Mouse (Mus musculus) gastrocnemius, adult 2 months (tissue): Measurements from ENCODE around the gene Sel1l. TPM values are rescaled to one million over a fixed set of nuclear protein-coding genes. Genes with fewer than 3 reads are reported as not detected.

Source experiments
- DNase-seq: peaks from one replicate; pipeline ENCODE4 v3.0.0; 2022
- H3K27ac ChIP-seq: fragments of 200-600 bp; 2 replicates; pipeline ENCODE4 v1.8.1; 2022; ENCODE audit warnings: mild to moderate bottlenecking
- H3K4me3 ChIP-seq: fragments of 200-600 bp; 2 replicates; pipeline ENCODE4 v1.8.1; 2022; ENCODE audit warnings: mild to moderate bottlenecking, moderate library complexity
- CTCF ChIP-seq: fragments of 200-600 bp; IDR thresholded peaks from 2 replicates; pipeline ENCODE4 v1.8.1; 2022; ENCODE audit warnings: antibody characterized with exemption, mild to moderate bottlenecking, moderate library complexity
- intact Hi-C: fragments of 180-260 bp; cut with DNase I; formaldehyde crosslinking; loops from one replicate; pipeline ENCODE4 v1.15.1; 2025
- total RNA-seq, 2 experiments: library from RNA; stranded (reverse); gene quantifications; 2 replicates each; pipeline ENCODE4 v1.2.3; 2021

The Sel1l gene
- total RNA-seq, 2 experiments from 2014 or later = 40.8 to 53.3 TPM

DNA sequence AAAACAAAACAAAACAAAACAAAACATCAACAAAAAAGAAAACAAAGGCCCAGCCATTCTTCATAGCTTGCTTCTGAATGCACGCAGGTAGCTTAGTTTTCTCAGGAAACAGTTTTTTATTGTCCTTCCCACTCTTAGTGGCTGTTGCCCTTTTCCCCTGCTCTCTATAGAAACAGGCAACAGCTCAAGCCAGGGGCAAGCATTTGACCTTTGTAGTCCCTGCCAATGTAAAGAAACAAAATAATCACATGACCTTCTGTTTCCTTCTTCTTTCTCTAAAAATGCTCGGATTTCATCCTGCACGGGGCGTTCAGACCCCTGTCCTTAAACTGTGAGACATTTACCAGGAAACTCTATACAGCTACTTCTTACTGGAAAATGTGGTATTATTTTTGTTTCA is 4.4 kb downstream of the Sel1l start:
- TF ChIP-seq CTCF = no peak
- Histone ChIP-seq H3K27ac (no peak overlapping the region), H3K4me3 (no peak overlapping the region)
- intact Hi-C loops = no loop called here
- DNase-seq = no peak

GRCm38 (mm10) chr12:91843888-91844287 is 5.1 kb downstream of the Sel1l start:
- intact Hi-C loops = no loop called here
- no peak overlapping the region for H3K4me3 ChIP-seq
- no peak for TF ChIP-seq CTCF

GRCm38 (mm10) chr12:91841714-91842113 is 7.2 kb downstream of the Sel1l start:
- no peak for DNase-seq
- Histone ChIP-seq H3K27ac (no peak overlapping the region), H3K4me3 (no peak overlapping the region)
- no peak for TF ChIP-seq CTCF
- intact Hi-C loops = no loop called here

More at GRCm38 (mm10) chr12:91843888-91844287, 5.1 kb downstream of the Sel1l start:
- H3K27ac ChIP-seq = no peak overlapping the region
- DNase-seq = no peak

DNA sequence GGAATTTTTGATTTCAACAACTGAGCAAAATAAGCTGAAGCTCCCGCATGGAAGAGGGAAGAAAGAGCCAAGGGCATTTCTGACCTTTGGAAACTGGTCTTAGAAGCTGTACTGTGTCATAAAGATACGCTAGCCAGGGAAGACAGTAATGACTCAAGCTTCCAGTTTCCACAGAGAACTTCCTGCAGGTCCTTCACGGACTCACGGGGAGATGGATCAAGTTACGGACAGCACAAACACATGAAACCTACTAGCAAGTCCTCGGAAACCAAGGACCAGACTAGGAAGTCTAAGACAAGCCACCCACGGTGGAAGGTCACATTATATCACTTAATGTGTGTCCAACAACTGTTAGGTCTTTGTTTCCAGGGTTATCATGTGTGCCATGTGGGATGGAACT is 10.7 kb downstream of the Sel1l start:
- DNase-seq = no peak
- TF ChIP-seq CTCF = no peak
- intact Hi-C loops = no loop called here
- H3K27ac ChIP-seq = peak overlapping the region; percentile 57; the same call in 1 of the 2 replicates
- no peak overlapping the region for H3K4me3 ChIP-seq

GRCm38 (mm10) chr12:91837401-91838065 is 11.4 kb downstream of the Sel1l start:
- no peak for TF ChIP-seq CTCF
- DNase-seq = peak; percentile 63
- Histone ChIP-seq H3K27ac (peak overlapping the region; percentile 57), H3K4me3 (no peak overlapping the region)
- intact Hi-C loops = no loop called here

- intact Hi-C loops = no loop called here
- no peak for TF ChIP-seq CTCF
- no peak overlapping the region for H3K4me3 ChIP-seq
These were observed 15.0 kb downstream of the Sel1l start for GRCm38 (mm10) chr12:91833939-91834333.

DNA sequence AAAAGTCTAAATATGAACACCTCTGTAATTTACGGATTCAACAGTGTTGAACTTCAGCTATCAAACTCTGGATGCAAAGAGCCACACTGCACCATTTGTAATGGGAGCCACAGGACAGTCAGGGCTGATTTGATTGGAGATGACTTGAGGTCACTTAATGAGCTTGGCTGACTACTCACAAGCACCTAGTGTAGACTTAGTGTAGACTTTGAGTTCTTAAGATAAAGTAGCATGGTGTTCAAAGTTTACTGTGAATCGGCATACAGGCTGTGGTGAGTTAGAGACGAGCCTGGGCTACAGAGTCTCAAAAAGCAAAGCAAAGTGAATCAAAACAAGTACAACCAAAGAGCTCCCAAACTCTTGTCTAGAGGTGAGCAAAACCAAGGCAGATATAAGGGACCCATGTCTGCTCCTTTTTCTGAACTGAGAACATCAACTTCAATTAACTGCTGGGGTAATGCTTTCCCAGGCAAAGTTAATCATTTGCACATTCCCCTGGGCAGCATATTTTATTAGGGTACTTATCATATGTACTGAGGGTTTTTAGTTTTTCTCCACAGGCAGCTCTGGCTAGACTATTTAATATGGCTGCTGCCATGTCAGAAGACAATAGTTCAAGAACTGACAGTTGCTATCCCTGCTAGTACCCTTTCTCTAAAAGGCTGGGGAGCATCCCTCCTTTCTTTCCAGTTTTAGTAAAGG is 15.6 kb downstream of the Sel1l start:
- H3K27ac ChIP-seq = no peak overlapping the region
- H3K4me3 ChIP-seq = no peak overlapping the region
- intact Hi-C loops = no loop called here
- DNase-seq = no peak
- no peak for TF ChIP-seq CTCF

More at GRCm38 (mm10) chr12:91833939-91834333, 15.0 kb downstream of the Sel1l start:
- H3K27ac ChIP-seq = no peak overlapping the region
- DNase-seq = no peak

DNA sequence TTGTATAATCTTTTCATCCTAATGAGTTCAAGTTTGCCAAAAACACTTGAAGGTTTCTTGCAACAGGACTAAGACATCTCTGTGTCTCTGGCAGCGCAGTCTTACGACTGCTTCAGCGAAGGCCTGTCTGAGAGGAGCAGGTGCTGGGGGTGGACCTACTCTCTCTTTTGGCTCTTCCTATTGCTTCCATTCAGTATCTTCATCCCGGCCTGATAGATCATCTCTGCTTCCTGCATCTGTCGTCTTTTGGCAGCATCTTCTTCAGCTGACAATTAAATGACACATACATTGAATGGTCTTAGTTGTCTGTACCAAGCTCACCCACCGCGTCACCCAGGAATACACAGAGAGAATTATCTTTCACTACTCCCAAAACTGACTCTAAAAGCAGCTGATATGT is 17.5 kb downstream of the Sel1l start:
- TF ChIP-seq CTCF = no peak
- no peak for DNase-seq
- intact Hi-C loops = no loop called here

DNA sequence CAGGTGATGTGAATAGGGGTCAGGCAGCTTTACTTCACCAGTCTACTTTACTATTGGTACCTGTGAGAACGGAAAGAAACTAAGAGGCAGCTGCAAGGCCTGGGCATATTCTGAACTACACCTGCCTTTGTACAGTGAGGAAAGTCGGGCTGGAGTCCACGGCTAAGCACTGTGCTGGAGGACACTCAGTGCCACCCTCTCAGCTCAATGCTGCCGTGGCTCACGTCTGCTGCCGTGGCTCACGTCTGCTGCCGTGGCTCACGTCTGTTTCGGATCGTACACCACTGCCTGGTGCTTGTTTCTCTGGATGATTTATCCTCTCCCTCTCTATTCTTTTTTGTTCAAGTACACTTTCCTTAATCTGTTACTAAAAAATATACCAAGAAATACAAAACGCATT is 28.5 kb downstream of the Sel1l start:
- intact Hi-C loops = no loop called here
- H3K27ac ChIP-seq = no peak overlapping the region
- no peak overlapping the region for H3K4me3 ChIP-seq
- no peak for DNase-seq
- TF ChIP-seq CTCF = no peak

More for the DNA sequence above, 17.5 kb downstream of the Sel1l start:
- Histone ChIP-seq H3K4me3 (no peak overlapping the region), H3K27ac (no peak overlapping the region)

DNA sequence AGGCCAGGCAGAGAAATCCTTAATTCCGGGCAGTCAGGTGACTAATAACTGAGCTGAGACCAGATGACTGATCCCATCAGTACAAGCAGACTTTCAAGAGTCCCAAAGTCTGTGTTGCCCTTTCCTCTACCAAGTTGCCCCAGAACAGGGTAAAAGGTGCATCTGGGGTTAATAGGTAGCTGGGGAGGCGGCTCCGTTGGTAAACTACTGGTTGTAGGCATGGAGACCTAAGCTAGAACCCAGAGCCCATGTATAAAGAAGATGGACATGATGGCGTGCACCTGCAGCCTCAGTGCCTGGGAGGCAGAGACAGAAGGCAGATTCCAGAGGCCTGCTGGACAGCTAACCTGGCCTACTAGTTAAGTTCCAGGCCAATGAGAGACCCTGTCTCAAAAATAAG is 30.2 kb downstream of the Sel1l start:
- no peak for DNase-seq
- Histone ChIP-seq H3K4me3 (no peak overlapping the region), H3K27ac (no peak overlapping the region)
- intact Hi-C loops = loop anchor here (5.0 kb wide), 1 partner anchor 416 kb away; no protein-coding TSS in a partner anchor
- no peak for TF ChIP-seq CTCF

DNA sequence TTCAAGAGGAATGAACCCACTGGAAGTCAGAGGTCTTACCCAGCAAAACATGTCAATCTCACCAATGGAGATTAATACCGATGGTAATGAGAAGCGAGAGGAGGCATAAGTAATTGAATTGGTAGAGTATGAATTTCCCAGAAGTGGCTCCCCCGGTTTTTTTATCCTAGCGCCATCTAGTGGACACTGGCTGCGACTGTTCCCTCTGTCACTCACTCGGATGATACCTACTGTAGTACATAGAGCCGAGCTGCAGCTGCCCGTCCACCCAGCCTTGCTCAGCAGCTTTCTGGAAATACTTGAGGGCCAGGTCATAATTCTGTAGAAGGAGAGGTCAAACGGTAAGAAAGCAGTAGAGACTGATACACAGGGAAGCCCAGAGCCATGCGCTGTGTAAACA is 33.0 kb downstream of the Sel1l start:
- TF ChIP-seq CTCF = peak; percentile 87
- no peak overlapping the region for H3K27ac ChIP-seq
- intact Hi-C loops = loop anchor here (5.0 kb wide), 1 partner anchor 414 kb away; no protein-coding TSS in a partner anchor
- DNase-seq = peak; percentile 65
- no peak overlapping the region for H3K4me3 ChIP-seq

- no peak for TF ChIP-seq CTCF
- intact Hi-C loops = loop anchor here (5.0 kb wide), 1 partner anchor 413 kb away; no protein-coding TSS in a partner anchor
These were observed 33.4 kb downstream of the Sel1l start for GRCm38 (mm10) chr12:91815552-91815951.

GRCm38 (mm10) chr12:91808911-91809310 is 40.0 kb downstream of the Sel1l start:
- Histone ChIP-seq H3K4me3 (no peak overlapping the region), H3K27ac (no peak overlapping the region)
- TF ChIP-seq CTCF = no peak
- no peak for DNase-seq
- intact Hi-C loops = no loop called here

More at GRCm38 (mm10) chr12:91815552-91815951, 33.4 kb downstream of the Sel1l start:
- no peak overlapping the region for H3K27ac ChIP-seq
- DNase-seq = no peak
- H3K4me3 ChIP-seq = no peak overlapping the region
